Comparison of ENCODE assay signal across 21 mouse cellular contexts in genomic region chr12:117835371-117835770, GRCm38 (mm10). TPM values are rescaled to one million over a fixed set of nuclear protein-coding genes. Genes with fewer than 3 reads are reported as not detected.
DNase-seq lines count a peak whose midpoint lies in the region; ATAC-seq lines count a peak whose summit lies in the region.
"Had no signal": no experiment of that assay in that cellular context is flagged by ENCODE, and none has a peak within 500 bp of the region (broad histone marks: within the 10 kb centered on the region; RNA-seq: fewer than 3 reads in every experiment).

No protein-coding gene starts in this region.

- WGBS in liver, embryonic 11.5 days, result 52% methylated on average over 10 of the region's 10 CpGs

- H3K27ac ChIP-seq in liver, embryonic 11.5 days (ENCODE audit: low read depth, low read length), result no peak overlapping the region
- H3K27ac ChIP-seq: forebrain, embryonic 10.5 days; forebrain, embryonic 13.5 days; heart, embryonic 13.5 days; hindbrain, embryonic 12.5 days; hindbrain, embryonic 15.5 days had no signal

- DNase-seq in adrenal gland, postnatal 10 days, result peak; percentile 33
- DNase-seq in adrenal gland, postnatal 4 days (ENCODE audit: low spot score in 2 of 2), result no peak
- peak; percentile 12 for DNase-seq in left cerebral cortex, postnatal 4 days
- no peak for DNase-seq in left cerebral cortex, adult 18-20 months (ENCODE audit: low spot score in 2 of 2)
- DNase-seq in retina, postnatal 1 day, result peak; percentile 29
- no peak for DNase-seq in retina, embryonic 14.5 days (ENCODE audit: low spot score)
- DNase-seq in liver, embryonic 11.5 days (ENCODE audit: low spot score), result no peak
- DNase-seq: cerebellum, adult 18-20 months; cerebellum, adult 9-10 months; cerebellum, postnatal 14 days; gastrocnemius, postnatal 10 days; gastrocnemius, postnatal 36 days; heart, postnatal 14 days; kidney, adult 11 months had no signal

- intact Hi-C loops in left cerebral cortex, postnatal 4 days (cut with DNase I), result no loop called here

- no peak overlapping the region for H3K9ac ChIP-seq in liver, embryonic 11.5 days (ENCODE audit: low read depth, low read length)
- H3K9ac ChIP-seq: forebrain, embryonic 13.5 days; heart, embryonic 13.5 days; hindbrain, embryonic 12.5 days; hindbrain, embryonic 15.5 days had no signal

- no peak overlapping the region for H3K4me2 ChIP-seq in liver, embryonic 11.5 days
- H3K4me2 ChIP-seq: forebrain, embryonic 13.5 days; heart, embryonic 13.5 days; hindbrain, embryonic 12.5 days; hindbrain, embryonic 15.5 days had no signal

- ATAC-seq in liver, embryonic 11.5 days (replicated peaks; ENCODE audit: low FRiP score), result no peak
- ATAC-seq: CD4-positive, CD25-positive, alpha-beta regulatory T cell, adult 4 months; forebrain, embryonic 13.5 days; forebrain, embryonic 16.5 days had no signal

- H3K36me3 ChIP-seq in liver, embryonic 11.5 days (ENCODE audit: control insufficient read depth, insufficient read depth, low read length), result no peaks in the 10 kb centered on the region
- H3K36me3 ChIP-seq: forebrain, embryonic 10.5 days; heart, embryonic 13.5 days; hindbrain, embryonic 12.5 days; hindbrain, embryonic 15.5 days had no signal

- H3K9me3 ChIP-seq in liver, embryonic 11.5 days (ENCODE audit: control insufficient read depth, low read length), result no peaks in the 10 kb centered on the region
- H3K9me3 ChIP-seq: forebrain, embryonic 10.5 days; forebrain, embryonic 13.5 days; heart, embryonic 13.5 days; hindbrain, embryonic 12.5 days; hindbrain, embryonic 15.5 days had no signal

- no peaks in the 10 kb centered on the region for H3K4me1 ChIP-seq in liver, embryonic 11.5 days (replicated peaks; ENCODE audit: control insufficient read depth, insufficient read depth, low read length)
- H3K4me1 ChIP-seq: forebrain, embryonic 10.5 days; forebrain, embryonic 13.5 days; heart, embryonic 13.5 days; hindbrain, embryonic 12.5 days; hindbrain, embryonic 15.5 days had no signal

- H3K27me3 ChIP-seq in liver, embryonic 11.5 days (replicated peaks; ENCODE audit: control insufficient read depth, insufficient read depth, low read length), result no peaks in the 10 kb centered on the region
- H3K27me3 ChIP-seq: heart, embryonic 13.5 days; hindbrain, embryonic 12.5 days had no signal

- no peak overlapping the region for H3K4me3 ChIP-seq in liver, embryonic 11.5 days (ENCODE audit: low read depth, low read length)
- H3K4me3 ChIP-seq: forebrain, embryonic 10.5 days; forebrain, embryonic 13.5 days; heart, embryonic 13.5 days; hindbrain, embryonic 12.5 days; hindbrain, embryonic 15.5 days had no signal

RNA-seq across cellular contexts. Expression of gene Cdca7l, which starts 31.3 kb away (rescaled TPM):
- 10 to 100 TPM in 1 of 2 experiments, 1 to 10 TPM in 1; 7.7 to 13.2 TPM for total RNA-seq in adrenal gland, postnatal 10 days (2021)
- 10 to 100 TPM; 20.2 to 21.8 TPM for total RNA-seq in adrenal gland, postnatal 4 days (2021)
- total RNA-seq in left cerebral cortex, postnatal 4 days (2021), result 1 to 10 TPM; 2.6 to 3.7 TPM
- under 1 TPM; 0.35 to 0.37 TPM for total RNA-seq in left cerebral cortex, adult 18-20 months (2021)
- 48.3 and 54.9 TPM in 2 replicates for polyA plus RNA-seq in liver, embryonic 11.5 days (2014; fragmentation: Nextera tagmentation; extraction: Ambion mirVana)

Comparison
In these comparisons a context has a peak if more than half of its experiments do, and no peak if none do; other contexts are left out.
1. DNase-seq: peak in adrenal gland, postnatal 10 days (single experiment), left cerebral cortex, postnatal 4 days (single experiment) and retina, postnatal 1 day (single experiment); none in adrenal gland, postnatal 4 days (0 of 2), left cerebral cortex, adult 18-20 months (0 of 2), retina, embryonic 14.5 days (single experiment) and liver, embryonic 11.5 days (single experiment).